Mouse (Mus musculus) liver, embryonic 12.5 days (tissue): Measurements from ENCODE around the gene Tesmin. TPM values are rescaled to one million over a fixed set of nuclear protein-coding genes. Genes with fewer than 3 reads are reported as not detected.

ENCODE experiments used
- ATAC-seq: fragments of 200-750 bp; cut with Nextera tagmentation; 2 replicates; pipeline ENCODE4 v1.8.0; 2017; ENCODE audit warnings: moderate number of reproducible peaks, mild to moderate bottlenecking, moderate library complexity
- H3K27ac ChIP-seq: fragments of 300-500 bp; sonication (generic); 2 replicates; pipeline ENCODE4 v1.5.1; 2016; ENCODE audit warnings: mild to moderate bottlenecking
- H3K27me3 ChIP-seq: fragments of 300-500 bp; sonication (generic); replicated peaks from 2 replicates; pipeline ENCODE4 v1.6.1; 2016; ENCODE audit warnings: mild to moderate bottlenecking, moderate library complexity
- H3K36me3 ChIP-seq: fragments of 300-500 bp; sonication (generic); 2 replicates; pipeline ENCODE4 v1.6.1; 2016; ENCODE audit warnings: mild to moderate bottlenecking, moderate library complexity
- H3K4me1 ChIP-seq: fragments of 300-500 bp; sonication (generic); 2 replicates; pipeline ENCODE4 v1.6.1; 2016
- H3K4me2 ChIP-seq: fragments of 300-500 bp; sonication (generic); 2 replicates; pipeline ENCODE4 v1.6.1; 2016; ENCODE audit warnings: mild to moderate bottlenecking, moderate library complexity
- H3K4me3 ChIP-seq: fragments of 300-500 bp; sonication (generic); 2 replicates; pipeline ENCODE4 v1.5.1; 2016; ENCODE audit warnings: mild to moderate bottlenecking, moderate library complexity
- H3K9ac ChIP-seq: fragments of 300-500 bp; sonication (generic); 2 replicates; pipeline ENCODE4 v1.6.1; 2016; ENCODE audit warnings: mild to moderate bottlenecking, moderate library complexity
- H3K9me3 ChIP-seq: fragments of 300-500 bp; sonication (generic); replicated peaks from 2 replicates; pipeline ENCODE4 v1.6.1; 2016; ENCODE audit warnings: mild to moderate bottlenecking, moderate library complexity
- WGBS: fragments of 180-500 bp; shearing (Covaris S2); methylation state at CpG from one replicate; pipeline ENCODE4 v1.1.7; 2016; ENCODE audit not compliant: insufficient replicate concordance; 5-methylcytosine and 5-hydroxymethylcytosine counted together
- polyA plus RNA-seq: library from polyadenylated mRNA; unstranded; fragments of >200 nt; fragmentation: Nextera tagmentation; extraction: Ambion mirVana; gene quantifications from 2 replicates; pipeline ENCODE4 v1.2.1, GENCODE M21; 2016

The Tesmin gene
- polyA plus RNA-seq, 1 experiment from 2014 or later, result 0.41 TPM

DNA sequence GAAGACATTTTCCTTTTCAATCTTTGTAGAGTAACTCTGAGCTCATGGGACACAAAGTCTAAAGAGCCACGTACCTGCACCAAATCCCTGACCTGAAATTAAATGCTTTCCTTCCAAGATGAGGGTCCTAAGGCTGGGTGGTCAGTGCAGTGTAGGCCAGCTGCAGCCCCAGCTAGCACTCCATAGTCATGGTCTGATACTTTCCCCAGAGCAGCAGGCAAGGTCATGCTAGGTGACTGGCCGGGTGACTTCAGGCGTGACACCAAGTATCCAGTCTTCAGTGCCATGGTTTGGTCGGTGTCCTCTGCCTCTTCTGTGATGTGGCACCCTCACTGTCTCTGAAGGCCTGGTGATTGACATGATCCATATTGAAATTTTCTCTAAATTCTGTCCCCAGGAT lies 11.4 kb downstream of the Tesmin start:
- Histone ChIP-seq H3K4me3 (no peak overlapping the region), H3K27me3 (0 out of 2 replicates have a peak, but pooled peaks cover 12% of the 10 kb centered on the region), H3K4me1 (no peaks in the 10 kb centered on the region), H3K4me2 (no peak overlapping the region), H3K9me3 (no peaks in the 10 kb centered on the region), H3K27ac (no peak overlapping the region), H3K9ac (no peak overlapping the region), H3K36me3 (no peaks in the 10 kb centered on the region)
- ATAC-seq, result no peak
- WGBS, result 74% methylated on average over 4 of the region's 4 CpGs

DNA sequence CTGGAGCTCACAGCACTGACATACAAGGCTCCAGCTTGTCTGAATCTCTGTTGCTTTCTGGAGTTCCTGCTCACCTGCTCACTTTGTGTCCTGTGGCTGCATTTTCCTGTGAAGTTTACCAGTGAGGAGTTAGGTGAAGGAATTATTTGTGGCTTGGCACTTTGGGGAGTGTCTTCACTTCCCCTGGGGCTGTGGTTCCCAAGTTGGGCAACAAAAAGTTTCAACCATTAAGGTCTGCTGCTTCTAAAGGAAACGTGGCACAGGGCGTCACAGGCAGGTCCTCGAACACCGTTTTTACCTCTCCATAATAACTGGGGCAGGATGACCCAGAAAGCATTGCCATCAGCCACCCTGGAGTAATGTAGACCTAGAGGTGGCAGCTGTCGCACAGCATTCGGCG lies 12.8 kb downstream of the Tesmin start:
- no peak overlapping the region for H3K4me3 ChIP-seq
- no peaks in the 10 kb centered on the region for H3K9me3 ChIP-seq
- H3K27me3 ChIP-seq, result 0 out of 2 replicates have a peak, but pooled peaks cover 12% of the 10 kb centered on the region
- no peak overlapping the region for H3K9ac ChIP-seq
- no peaks in the 10 kb centered on the region for H3K36me3 ChIP-seq
- no peak overlapping the region for H3K4me2 ChIP-seq
- H3K4me1 ChIP-seq, result no peaks in the 10 kb centered on the region
- ATAC-seq, result no peak
- no peak overlapping the region for H3K27ac ChIP-seq
- WGBS, result 81% methylated on average over 7 of the region's 7 CpGs

- 49% methylated on average over 7 of the region's 7 CpGs for WGBS
- H3K4me2 ChIP-seq, result no peak overlapping the region
- no peak for ATAC-seq
These were observed 13.3 kb downstream of the Tesmin start for GRCm38 (mm10) chr19:3401943-3402342.

GRCm38 (mm10) chr19:3402390-3402789 lies 13.7 kb downstream of the Tesmin start:
- whole genome bisulfite sequencing, result 65% methylated on average over 6 of the region's 6 CpGs
- H3K9ac ChIP-seq, result no peak overlapping the region
- no peaks in the 10 kb centered on the region for H3K9me3 ChIP-seq
- H3K27me3 ChIP-seq, result 0 out of 2 replicates have a peak, but pooled peaks cover 12% of the 10 kb centered on the region
- H3K27ac ChIP-seq, result no peak overlapping the region
- H3K4me2 ChIP-seq, result no peak overlapping the region
- H3K4me1 ChIP-seq, result no peaks in the 10 kb centered on the region
- no peak overlapping the region for H3K4me3 ChIP-seq
- ATAC-seq, result no peak
- no peaks in the 10 kb centered on the region for H3K36me3 ChIP-seq

More at GRCm38 (mm10) chr19:3401943-3402342, 13.3 kb downstream of the Tesmin start:
- no peak overlapping the region for H3K27ac ChIP-seq
- H3K36me3 ChIP-seq, result no peaks in the 10 kb centered on the region
- no peaks in the 10 kb centered on the region for H3K4me1 ChIP-seq
- 0 out of 2 replicates have a peak, but pooled peaks cover 12% of the 10 kb centered on the region for H3K27me3 ChIP-seq
- no peak overlapping the region for H3K9ac ChIP-seq
- H3K4me3 ChIP-seq, result no peak overlapping the region
- no peaks in the 10 kb centered on the region for H3K9me3 ChIP-seq

DNA sequence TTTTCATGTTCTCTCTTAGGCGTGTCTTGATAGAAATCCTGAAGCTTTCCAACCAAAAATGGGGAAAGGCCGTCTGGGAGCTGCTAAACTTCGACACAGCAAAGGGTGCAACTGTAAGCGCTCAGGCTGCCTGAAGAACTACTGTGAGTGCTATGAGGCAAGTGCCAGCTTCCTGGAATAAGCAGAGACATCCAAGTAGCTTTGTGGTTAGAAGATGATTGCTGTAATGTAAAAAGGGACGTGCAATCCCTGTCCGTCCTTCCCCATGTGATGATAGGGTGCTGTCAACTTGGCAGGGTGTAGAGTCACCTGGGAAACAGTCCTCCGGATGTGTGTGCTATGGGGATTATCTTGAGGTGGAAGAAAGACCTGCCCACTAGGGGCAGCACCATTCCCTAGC lies 15.4 kb downstream of the Tesmin start:
- WGBS, result 62% methylated on average over 7 of the region's 7 CpGs
- no peak overlapping the region for H3K9ac ChIP-seq
- H3K9me3 ChIP-seq, result no peaks in the 10 kb centered on the region
- ATAC-seq, result no peak
- no peak overlapping the region for H3K27ac ChIP-seq
- no peaks in the 10 kb centered on the region for H3K36me3 ChIP-seq
- peaks cover 26% of the 10 kb centered on the region for H3K27me3 ChIP-seq
- no peak overlapping the region for H3K4me3 ChIP-seq
- H3K4me1 ChIP-seq, result no peaks in the 10 kb centered on the region
- no peak overlapping the region for H3K4me2 ChIP-seq

GRCm38 (mm10) chr19:3405531-3406281 lies 17.0 kb downstream of the Tesmin start:
- no peaks in the 10 kb centered on the region for H3K36me3 ChIP-seq
- WGBS, result 38% methylated on average over 1 of the region's 1 CpGs
- H3K9me3 ChIP-seq, result no peaks in the 10 kb centered on the region
- no peak overlapping the region for H3K4me2 ChIP-seq
- H3K9ac ChIP-seq, result no peak overlapping the region
- no peaks in the 10 kb centered on the region for H3K4me1 ChIP-seq
- peaks cover 42% of the 10 kb centered on the region for H3K27me3 ChIP-seq
- H3K27ac ChIP-seq, result no peak overlapping the region
- ATAC-seq, result no peak
- H3K4me3 ChIP-seq, result no peak overlapping the region

GRCm38 (mm10) chr19:3414268-3414733 lies 25.6 kb downstream of the Tesmin start, which contains the start of gene Gal:
Gene Gal (minus strand): TSS chr19:3414544.
- Histone ChIP-seq H3K4me3 (peak within 1 kb of the TSS; percentile 16), H3K4me2 (peak within 1 kb of the TSS; percentile 52), H3K27me3 (peaks cover 81% of the 10 kb centered on the region), H3K36me3 (no peaks in the 10 kb centered on the region), H3K4me1 (no peaks in the 10 kb centered on the region), H3K27ac (no peak within 1 kb of the TSS), H3K9me3 (0 out of 2 replicates have a peak, but pooled peaks cover 6% of the 10 kb centered on the region), H3K9ac (no peak within 1 kb of the TSS)
- WGBS, result 6% methylated on average over 37 of the region's 37 CpGs
- ATAC-seq, result no peak

- Histone ChIP-seq H3K27ac (no peak overlapping the region), H3K36me3 (no peaks in the 10 kb centered on the region), H3K4me2 (no peak overlapping the region), H3K4me1 (no peaks in the 10 kb centered on the region), H3K27me3 (peaks cover 33% of the 10 kb centered on the region), H3K4me3 (no peak overlapping the region), H3K9ac (no peak overlapping the region), H3K9me3 (0 out of 2 replicates have a peak, but pooled peaks cover 6% of the 10 kb centered on the region)
- ATAC-seq, result no peak
- WGBS, result 59% methylated on average over 5 of the region's 5 CpGs
These were observed 30.6 kb downstream of the Tesmin start for GRCm38 (mm10) chr19:3419251-3419650.

- H3K27me3 ChIP-seq, result peaks cover 2% of the 10 kb centered on the region; the same call in 1 of the 2 replicates
- H3K9me3 ChIP-seq, result 0 out of 2 replicates have a peak, but pooled peaks cover 6% of the 10 kb centered on the region
- H3K27ac ChIP-seq, result no peak overlapping the region
- no peak overlapping the region for H3K4me2 ChIP-seq
- H3K4me1 ChIP-seq, result no peaks in the 10 kb centered on the region
- no peak for ATAC-seq
- H3K4me3 ChIP-seq, result no peak overlapping the region
- no peaks in the 10 kb centered on the region for H3K36me3 ChIP-seq
- no peak overlapping the region for H3K9ac ChIP-seq
- 77% methylated on average over 6 of the region's 6 CpGs for WGBS
These were observed 33.8 kb downstream of the Tesmin start for GRCm38 (mm10) chr19:3422488-3422887.

GRCm38 (mm10) chr19:3422981-3423380 lies 34.3 kb downstream of the Tesmin start:
- Histone ChIP-seq H3K9me3 (0 out of 2 replicates have a peak, but pooled peaks cover 4% of the 10 kb centered on the region), H3K4me3 (no peak overlapping the region), H3K27me3 (peaks cover 2% of the 10 kb centered on the region; the same call in 1 of the 2 replicates), H3K36me3 (no peaks in the 10 kb centered on the region), H3K9ac (no peak overlapping the region), H3K4me2 (no peak overlapping the region), H3K27ac (no peak overlapping the region), H3K4me1 (no peaks in the 10 kb centered on the region)
- WGBS, result 44% methylated on average over 4 of the region's 4 CpGs
- ATAC-seq, result no peak

GRCm38 (mm10) chr19:3424214-3424613 lies 35.6 kb downstream of the Tesmin start:
- 67% methylated on average over 2 of the region's 2 CpGs for WGBS

GRCm38 (mm10) chr19:3428057-3428830 lies 39.6 kb downstream of the Tesmin start:
- no peak for ATAC-seq
- H3K4me1 ChIP-seq, result no peaks in the 10 kb centered on the region
- WGBS, result 74% methylated on average over 15 of the region's 15 CpGs
- no peaks in the 10 kb centered on the region for H3K9me3 ChIP-seq
- no peaks in the 10 kb centered on the region for H3K27me3 ChIP-seq
- no peak overlapping the region for H3K4me3 ChIP-seq
- no peak overlapping the region for H3K9ac ChIP-seq
- H3K27ac ChIP-seq, result no peak overlapping the region
- no peak overlapping the region for H3K4me2 ChIP-seq
- no peaks in the 10 kb centered on the region for H3K36me3 ChIP-seq

More at GRCm38 (mm10) chr19:3424214-3424613, 35.6 kb downstream of the Tesmin start:
- no peak overlapping the region for H3K4me3 ChIP-seq
- peaks cover under 1% of the 10 kb centered on the region; the same call in 1 of the 2 replicates for H3K27me3 ChIP-seq
- no peaks in the 10 kb centered on the region for H3K4me1 ChIP-seq
- no peak for ATAC-seq
- H3K36me3 ChIP-seq, result no peaks in the 10 kb centered on the region
- H3K4me2 ChIP-seq, result no peak overlapping the region
- H3K9me3 ChIP-seq, result no peaks in the 10 kb centered on the region
- no peak overlapping the region for H3K27ac ChIP-seq
- H3K9ac ChIP-seq, result no peak overlapping the region
